Mouse (Mus musculus) kidney, embryonic 16.5 days (tissue): ENCODE measurements at regions not wholly inside any gene's neighbourhood (a gene's known extent, or its start where the extent isn't known, plus 50 kb on each side); places are given as distances from the start of the nearest gene placed in this dataset.
"Not testable (repeated sequence)": the region's sequence is repeated elsewhere in the genome, so short reads cannot be mapped to it uniquely, and the experiment has no call there.

Experiments used
- ATAC-seq: fragments of 200-750 bp; cut with Nextera tagmentation; 2 replicates; pipeline ENCODE4 v1.8.0; 2017; ENCODE audit warnings: moderate TSS enrichment; ENCODE audit not compliant: low FRiP score, low TSS enrichment
- H3K27ac ChIP-seq: fragments of 300-500 bp; sonication (generic); 2 replicates; pipeline ENCODE4 v1.5.1; 2014; ENCODE audit warnings: low read length
- H3K27me3 ChIP-seq: fragments of 300-500 bp; sonication (generic); 2 replicates; pipeline ENCODE4 v1.6.1; 2014; ENCODE audit warnings: low read length, control low read depth, mixed read lengths; ENCODE audit not compliant: insufficient read depth
- H3K36me3 ChIP-seq: fragments of 300-500 bp; sonication (generic); 2 replicates; pipeline ENCODE4 v1.6.1; 2014; ENCODE audit warnings: low read length, control low read depth, mixed read lengths; ENCODE audit not compliant: insufficient read depth
- H3K4me1 ChIP-seq: fragments of 300-500 bp; sonication (generic); 2 replicates; pipeline ENCODE4 v1.6.1; 2014; ENCODE audit warnings: low read length, control low read depth, mixed read lengths; ENCODE audit not compliant: insufficient read depth
- H3K4me2 ChIP-seq: fragments of 300-500 bp; sonication (generic); replicated peaks from 2 replicates; pipeline ENCODE4 v1.6.1; 2014; ENCODE audit warnings: low read depth, low read length
- H3K4me3 ChIP-seq: fragments of 300-500 bp; sonication (generic); 2 replicates; pipeline ENCODE4 v1.5.1; 2014; ENCODE audit warnings: mild to moderate bottlenecking, low read length
- H3K9ac ChIP-seq: fragments of 300-500 bp; sonication (generic); replicated peaks from 2 replicates; pipeline ENCODE4 v1.6.1; 2014; ENCODE audit warnings: low read length
- H3K9me3 ChIP-seq: fragments of 300-500 bp; sonication (generic); 2 replicates; pipeline ENCODE4 v1.6.1; 2016; ENCODE audit warnings: low read length, control low read depth
- WGBS: fragments of 180-500 bp; shearing (Covaris S2); extraction: QIAGEN DNeasy Blood & Tissue Kit; methylation state at CpG from one replicate; pipeline ENCODE4 v1.1.7; 2014; 5-methylcytosine and 5-hydroxymethylcytosine counted together

DNA sequence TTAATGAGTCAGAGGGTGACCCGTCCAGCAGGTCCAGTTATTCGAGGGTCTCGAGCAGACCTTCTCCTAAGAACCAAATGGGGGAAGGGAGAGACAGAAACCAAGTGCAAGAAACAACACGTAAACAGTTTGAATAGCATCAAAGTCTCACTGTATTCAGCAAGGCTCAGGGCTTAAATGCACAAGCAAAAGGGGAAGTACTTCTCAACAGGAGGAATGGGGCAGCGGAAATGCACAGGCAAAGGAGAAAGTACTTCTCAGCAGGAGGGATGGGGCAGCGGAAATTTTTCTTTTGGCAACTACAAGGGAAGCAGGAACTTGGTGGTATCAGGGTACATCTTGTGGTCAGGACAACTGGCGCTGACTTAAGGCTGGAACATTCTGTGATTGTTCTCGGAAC is 330.6 kb downstream of the 9430069I07Rik start:
- not testable (repeated sequence) for H3K36me3 ChIP-seq, ATAC-seq, H3K4me1 ChIP-seq, H3K4me2 ChIP-seq, H3K9ac ChIP-seq, H3K27ac ChIP-seq, H3K27me3 ChIP-seq, H3K9me3 ChIP-seq, H3K4me3 ChIP-seq
- WGBS: 75% methylated on average over 8 of the region's 8 CpGs

DNA sequence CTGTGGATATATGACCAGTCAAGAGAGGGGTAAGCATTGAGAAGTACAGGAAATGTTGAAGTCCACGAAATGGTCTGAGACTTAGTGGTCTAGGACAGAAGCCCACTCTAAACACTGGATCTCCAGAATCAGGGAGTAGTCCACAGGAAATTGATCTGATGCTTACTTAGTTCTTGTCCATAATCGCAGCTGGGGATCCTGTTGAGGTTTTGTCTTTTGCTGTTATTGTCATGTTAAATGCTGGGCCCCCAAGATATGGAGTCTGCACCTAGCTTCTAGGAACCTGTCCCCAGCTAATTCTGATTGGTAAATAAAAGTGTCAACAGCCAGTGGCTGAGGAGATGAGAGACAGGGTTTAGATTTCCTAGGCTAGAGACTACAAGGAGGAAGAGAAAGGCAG is 332.3 kb downstream of the 9430069I07Rik start:
- Histone ChIP-seq H3K27me3 (no peaks in the 10 kb centered on the region), H3K36me3 (no peaks in the 10 kb centered on the region), H3K9me3 (no peaks in the 10 kb centered on the region), H3K4me1 (no peaks in the 10 kb centered on the region), H3K4me2 (no peak overlapping the region), H3K9ac (no peak overlapping the region), H3K4me3 (no peak overlapping the region), H3K27ac (no peak overlapping the region)
- 85% methylated on average over 2 of the region's 2 CpGs for WGBS
- ATAC-seq: no peak

DNA sequence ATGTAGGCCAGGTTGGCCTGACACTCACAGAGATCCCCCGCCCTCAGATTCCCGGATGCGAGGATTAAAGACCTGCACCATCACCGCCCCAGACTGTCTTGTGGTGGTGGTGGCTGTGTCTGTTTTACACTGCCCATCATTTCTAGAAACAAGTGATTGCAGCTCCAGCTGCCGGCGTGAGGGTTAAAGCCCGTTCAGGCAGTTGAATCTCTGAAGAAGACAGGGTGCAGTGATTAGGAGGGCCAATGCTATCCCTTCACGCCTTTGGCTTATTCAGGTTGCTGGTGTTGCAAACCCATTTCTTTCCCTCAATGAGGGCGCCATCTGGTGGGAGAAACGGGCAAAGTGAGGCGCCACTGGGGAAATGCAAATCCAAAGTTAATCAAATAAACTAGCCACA is 335.8 kb downstream of the 9430069I07Rik start:
- Histone ChIP-seq H3K4me2 (no peak overlapping the region), H3K9ac (no peak overlapping the region), H3K27ac (no peak overlapping the region), H3K4me3 (no peak overlapping the region), H3K9me3 (no peaks in the 10 kb centered on the region), H3K4me1 (no peaks in the 10 kb centered on the region), H3K27me3 (no peaks in the 10 kb centered on the region), H3K36me3 (no peaks in the 10 kb centered on the region)
- WGBS: 29% methylated on average over 11 of the region's 11 CpGs
- ATAC-seq: peak; percentile 23; the same call in 1 of the 2 replicates

DNA sequence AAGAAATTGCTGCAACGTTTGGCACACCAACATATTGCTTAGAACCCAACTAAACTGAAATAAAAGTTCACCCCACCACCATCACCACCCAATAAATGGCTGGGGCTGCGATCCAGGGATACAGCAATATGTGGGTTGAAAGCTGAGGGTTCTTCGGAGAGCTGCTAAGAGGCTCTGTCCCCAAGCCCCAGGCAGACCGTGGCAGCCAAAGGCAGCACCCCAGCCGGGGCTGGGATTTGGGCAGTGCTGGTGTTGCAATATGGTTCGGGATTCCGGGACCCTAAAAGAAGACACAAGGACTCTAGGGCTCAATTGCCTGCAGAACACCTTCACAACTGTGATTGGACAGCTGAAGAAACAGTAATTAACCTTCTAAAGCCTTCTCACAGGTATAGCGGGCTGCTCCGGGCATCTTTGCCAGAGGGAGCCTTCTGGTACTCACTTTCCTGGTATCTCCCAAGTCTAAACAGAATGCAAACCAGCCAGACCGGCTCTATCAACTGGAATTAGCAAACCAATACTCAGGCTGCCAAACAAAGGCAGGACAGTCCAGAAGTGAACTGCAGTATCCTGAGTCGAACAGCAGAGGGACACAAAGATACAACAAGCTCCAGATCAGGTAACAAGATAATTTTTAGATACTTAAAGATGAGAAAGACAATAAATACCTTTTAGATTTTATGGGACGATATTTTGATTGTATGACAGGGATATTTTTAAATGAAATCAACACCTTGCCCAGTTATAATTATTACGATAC is 341.1 kb downstream of the 9430069I07Rik start:
- WGBS: 47% methylated on average over 13 of the region's 13 CpGs
- Histone ChIP-seq H3K27me3 (no peaks in the 10 kb centered on the region), H3K36me3 (no peaks in the 10 kb centered on the region), H3K4me3 (no peak overlapping the region), H3K4me1 (no peaks in the 10 kb centered on the region), H3K9ac (no peak overlapping the region), H3K27ac (no peak overlapping the region), H3K9me3 (no peaks in the 10 kb centered on the region), H3K4me2 (no peak overlapping the region)
- no peak for ATAC-seq

DNA sequence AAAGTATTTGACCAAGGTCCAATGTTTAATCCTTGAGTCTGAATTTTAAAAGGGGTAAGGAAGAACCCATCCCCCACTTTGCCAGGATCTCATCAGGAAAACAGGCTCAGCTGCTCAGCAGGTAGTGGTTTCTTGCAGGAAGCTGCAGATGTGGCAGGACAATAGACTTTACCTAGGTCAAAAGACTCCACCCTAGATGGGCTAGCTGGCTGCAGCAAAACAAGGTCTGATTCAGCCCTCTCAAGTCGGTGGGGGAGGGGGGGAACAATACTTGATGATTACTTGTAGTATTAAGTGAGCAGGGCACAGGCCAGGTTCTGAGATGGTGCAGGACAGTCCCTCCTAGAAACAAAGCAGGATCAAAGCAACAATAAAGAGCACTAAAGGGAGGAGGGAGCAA is 349.1 kb downstream of the 9430069I07Rik start:
- no peaks in the 10 kb centered on the region for H3K27me3 ChIP-seq
- no peak overlapping the region for H3K4me3 ChIP-seq
- no peak overlapping the region for H3K27ac ChIP-seq
- no peak overlapping the region for H3K4me2 ChIP-seq
- H3K4me1 ChIP-seq: no peaks in the 10 kb centered on the region
- no peak for ATAC-seq
- H3K9ac ChIP-seq: no peak overlapping the region
- H3K36me3 ChIP-seq: no peaks in the 10 kb centered on the region
- no peaks in the 10 kb centered on the region for H3K9me3 ChIP-seq
- 24% methylated on average over 1 of the region's 1 CpGs for WGBS

DNA sequence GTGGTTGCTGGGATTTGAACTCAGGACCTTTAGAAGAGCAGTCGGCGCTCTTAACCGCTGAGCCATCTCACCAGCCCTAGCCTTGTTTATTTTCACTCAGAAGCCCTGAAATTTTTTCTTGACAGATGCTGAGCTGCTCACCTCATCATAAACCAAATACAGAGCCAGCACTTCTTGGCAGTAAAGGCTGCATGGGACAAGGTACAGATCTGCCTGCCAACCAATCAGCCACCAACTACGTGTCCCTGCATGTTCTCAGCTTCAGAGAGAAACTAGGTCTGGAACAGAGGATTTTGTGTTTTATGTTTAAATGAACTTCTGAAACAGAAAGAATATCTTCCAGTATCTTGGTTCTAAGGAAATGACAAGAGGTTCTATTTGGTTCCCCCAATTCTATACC is 365.3 kb downstream of the 9430069I07Rik start:
- 89% methylated on average over 4 of the region's 4 CpGs for WGBS
- no peak for ATAC-seq
- H3K27ac ChIP-seq: no peak overlapping the region
- no peaks in the 10 kb centered on the region for H3K27me3 ChIP-seq
- no peaks in the 10 kb centered on the region for H3K9me3 ChIP-seq
- H3K36me3 ChIP-seq: no peaks in the 10 kb centered on the region
- no peak overlapping the region for H3K4me3 ChIP-seq
- H3K9ac ChIP-seq: no peak overlapping the region
- H3K4me1 ChIP-seq: no peaks in the 10 kb centered on the region
- H3K4me2 ChIP-seq: no peak overlapping the region

DNA sequence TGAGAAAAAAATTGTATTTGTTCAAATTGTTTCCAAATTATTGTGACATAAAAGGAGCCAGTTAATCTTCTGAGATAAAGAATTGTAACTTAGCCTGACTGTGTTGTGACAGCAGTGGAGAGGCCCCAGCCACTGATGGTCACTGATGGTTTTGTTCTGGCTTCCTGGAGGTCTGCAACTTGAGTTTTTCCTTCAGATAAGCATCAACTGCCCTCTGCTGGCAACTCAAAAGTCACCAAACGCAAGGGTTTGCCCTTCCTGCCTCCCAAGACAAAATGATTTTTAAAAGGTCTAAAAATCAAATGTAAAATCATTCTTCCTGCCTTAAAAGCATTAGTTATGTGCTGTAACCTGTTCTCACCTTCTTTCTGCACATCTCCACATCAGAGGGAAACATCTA is 382.6 kb downstream of the 9430069I07Rik start:
- H3K9ac ChIP-seq: no peak overlapping the region
- no peaks in the 10 kb centered on the region for H3K4me1 ChIP-seq
- no peak overlapping the region for H3K4me2 ChIP-seq
- no peak for ATAC-seq
- no peaks in the 10 kb centered on the region for H3K36me3 ChIP-seq
- 17% methylated on average over 1 of the region's 1 CpGs for WGBS
- H3K27me3 ChIP-seq: no peaks in the 10 kb centered on the region
- H3K9me3 ChIP-seq: no peaks in the 10 kb centered on the region
- H3K4me3 ChIP-seq: no peak overlapping the region
- H3K27ac ChIP-seq: no peak overlapping the region

DNA sequence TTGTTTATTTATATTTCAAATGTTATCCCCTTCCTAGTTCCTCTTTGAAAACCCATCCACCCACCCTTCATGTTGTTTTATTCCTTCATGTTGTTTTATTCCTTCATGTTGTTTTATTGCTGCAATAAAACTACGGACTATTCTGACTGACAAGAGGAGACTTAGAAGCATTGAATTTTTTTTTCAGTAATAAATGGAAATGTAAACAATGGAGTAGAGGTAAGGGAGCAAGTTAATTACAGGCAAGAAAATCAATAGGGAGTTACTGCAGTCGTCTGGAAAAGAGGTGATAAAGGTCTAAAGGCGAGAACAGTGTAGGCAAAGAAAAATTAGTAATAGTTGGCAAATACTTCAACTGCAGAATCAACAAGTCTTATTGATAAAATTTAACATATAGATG is 384.2 kb downstream of the 9430069I07Rik start:
- Histone ChIP-seq H3K4me3 (no peak overlapping the region), H3K9ac (no peak overlapping the region), H3K4me1 (no peaks in the 10 kb centered on the region), H3K27ac (no peak overlapping the region), H3K27me3 (no peaks in the 10 kb centered on the region), H3K36me3 (no peaks in the 10 kb centered on the region), H3K4me2 (no peak overlapping the region), H3K9me3 (no peaks in the 10 kb centered on the region)
- 41% methylated on average over 3 of the region's 3 CpGs for WGBS
- ATAC-seq: no peak

DNA sequence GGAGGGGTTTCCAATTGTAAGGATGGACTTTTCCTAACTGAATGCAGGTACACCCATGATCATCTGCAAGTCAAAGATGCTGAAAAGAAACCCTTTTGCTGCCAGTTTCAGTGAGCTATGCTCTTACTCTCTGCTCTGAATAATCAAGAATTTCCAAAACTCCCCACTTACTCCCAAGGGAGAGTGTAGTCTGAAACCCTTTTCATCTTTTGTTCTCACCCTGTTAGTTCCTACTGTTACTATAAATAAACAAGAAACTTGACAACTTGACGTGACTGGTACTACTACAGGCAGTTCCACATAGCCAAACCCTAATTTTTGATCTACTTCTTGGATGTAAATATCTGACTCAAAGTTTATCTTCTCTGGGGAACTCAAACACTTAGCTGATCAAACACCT is 388.3 kb downstream of the 9430069I07Rik start:
- Histone ChIP-seq H3K27me3 (no peaks in the 10 kb centered on the region), H3K4me2 (no peak overlapping the region), H3K36me3 (no peaks in the 10 kb centered on the region), H3K27ac (no peak overlapping the region), H3K9ac (no peak overlapping the region), H3K4me1 (no peaks in the 10 kb centered on the region), H3K9me3 (no peaks in the 10 kb centered on the region), H3K4me3 (no peak overlapping the region)
- no peak for ATAC-seq
- WGBS: 57% methylated on average over 1 of the region's 1 CpGs

DNA sequence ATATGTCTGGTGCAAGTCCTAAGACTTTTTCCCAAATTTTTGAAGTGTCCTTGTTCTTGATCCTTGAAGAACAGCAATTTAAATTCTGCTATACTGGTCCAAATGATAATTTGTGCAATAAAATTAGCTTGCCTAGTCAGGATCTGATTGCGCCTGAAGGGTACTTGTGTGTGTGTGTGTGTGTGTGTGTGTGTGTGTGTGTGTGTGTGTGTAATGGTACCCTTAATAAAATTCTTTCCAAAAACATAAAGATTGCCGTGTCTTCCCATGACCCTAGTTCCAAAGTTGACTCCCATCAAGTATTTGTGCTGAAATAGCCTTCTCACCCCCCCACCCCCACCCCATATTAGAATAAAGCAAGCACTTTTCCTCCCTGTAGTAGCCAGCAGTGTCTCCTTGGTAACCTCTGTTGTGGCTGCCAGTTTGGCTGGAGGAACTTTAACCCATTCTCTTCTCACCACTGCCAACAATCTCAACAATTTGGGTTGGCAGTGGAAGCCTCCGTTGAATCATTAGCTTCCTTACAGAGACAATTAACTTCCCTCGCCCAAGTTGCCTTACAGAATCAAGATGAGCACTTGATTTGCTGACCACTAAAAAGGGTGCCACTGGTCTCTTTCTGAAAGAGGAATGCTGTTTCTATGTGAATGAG is 422.5 kb downstream of the 9430069I07Rik start:
- Histone ChIP-seq H3K4me2 (no peak overlapping the region), H3K27ac (no peak overlapping the region), H3K4me1 (no peaks in the 10 kb centered on the region), H3K36me3 (no peaks in the 10 kb centered on the region), H3K4me3 (no peak overlapping the region), H3K9me3 (no peaks in the 10 kb centered on the region; the same call in 1 of the 2 replicates), H3K9ac (no peak overlapping the region), H3K27me3 (no peaks in the 10 kb centered on the region)
- no peak for ATAC-seq
- 84% methylated on average over 4 of the region's 4 CpGs for WGBS
